Mouse (Mus musculus): ENCODE data around the gene Nmur1. TPM values are rescaled to one million over a fixed set of nuclear protein-coding genes. Genes with fewer than 3 reads are reported as not detected.

Gene Nmur1
- polyA plus RNA-seq, 1 experiment from 2014 or later: 0.61 TPM

- peaks cover 65% of the 10 kb centered on the region for H3K4me1 ChIP-seq
Measured at GRCm38 (mm10) chr1:86438501-86438900, 12.5 kb upstream of the Nmur1 start.

GRCm38 (mm10) chr1:86438014-86438319 lies 11.9 kb upstream of the Nmur1 start:
- H3K4me1 ChIP-seq: peaks cover 63% of the 10 kb centered on the region

More at GRCm38 (mm10) chr1:86438501-86438900, 12.5 kb upstream of the Nmur1 start:
- H3K36me3 ChIP-seq (replicated peaks): no peaks in the 10 kb centered on the region
- no peaks in the 10 kb centered on the region for H3K9me3 ChIP-seq
- H3K9ac ChIP-seq: no peak overlapping the region
- no peak overlapping the region for H3K4me2 ChIP-seq
- no peak overlapping the region for H3K27ac ChIP-seq
- no peak overlapping the region for H3K4me3 ChIP-seq
- H3K27me3 ChIP-seq (replicated peaks): no peaks in the 10 kb centered on the region
- no peak for ATAC-seq (replicated peaks)
- WGBS: 70% methylated on average over 2 of the region's 2 CpGs

GRCm38 (mm10) chr1:86437219-86438013 lies 11.4 kb upstream of the Nmur1 start:
- Histone ChIP-seq H3K4me3 (no peak overlapping the region), H3K27ac (no peak overlapping the region), H3K4me1 (peaks cover 59% of the 10 kb centered on the region), H3K9me3 (no peaks in the 10 kb centered on the region), H3K36me3 (replicated peaks) (no peaks in the 10 kb centered on the region), H3K27me3 (replicated peaks) (no peaks in the 10 kb centered on the region), H3K4me2 (no peak overlapping the region), H3K9ac (no peak overlapping the region)
- 67% methylated on average over 9 of the region's 9 CpGs for WGBS
- no peak for ATAC-seq (replicated peaks)

More at GRCm38 (mm10) chr1:86438014-86438319, 11.9 kb upstream of the Nmur1 start:
- Histone ChIP-seq H3K36me3 (replicated peaks) (no peaks in the 10 kb centered on the region), H3K27ac (no peak overlapping the region), H3K4me3 (no peak overlapping the region), H3K9me3 (no peaks in the 10 kb centered on the region), H3K27me3 (replicated peaks) (no peaks in the 10 kb centered on the region), H3K9ac (no peak overlapping the region), H3K4me2 (no peak overlapping the region)
- WGBS: 74% methylated on average over 6 of the region's 6 CpGs
- no peak for ATAC-seq (replicated peaks)

- Histone ChIP-seq H3K9ac (no peak overlapping the region), H3K9me3 (no peaks in the 10 kb centered on the region), H3K27ac (peak overlapping the region; percentile 99), H3K36me3 (replicated peaks) (no peaks in the 10 kb centered on the region), H3K4me1 (peaks cover 43% of the 10 kb centered on the region), H3K27me3 (replicated peaks) (no peaks in the 10 kb centered on the region), H3K4me3 (no peak overlapping the region), H3K4me2 (peak overlapping the region; percentile 91)
- 5% methylated on average over 13 of the region's 13 CpGs for WGBS
- peak; percentile 17 for ATAC-seq (replicated peaks)
Measured at GRCm38 (mm10) chr1:86435302-86435821, 9.3 kb upstream of the Nmur1 start.

- no peaks in the 10 kb centered on the region for H3K9me3 ChIP-seq
- WGBS: 2% methylated on average over 46 of the region's 46 CpGs
- H3K4me2 ChIP-seq: peak overlapping the region; percentile 91
- no peaks in the 10 kb centered on the region for H3K27me3 ChIP-seq (replicated peaks)
- H3K27ac ChIP-seq: peak overlapping the region; percentile 99
- H3K9ac ChIP-seq: peak overlapping the region; percentile 80
- H3K4me3 ChIP-seq: peak overlapping the region; percentile 49
- no peaks in the 10 kb centered on the region for H3K36me3 ChIP-seq (replicated peaks)
- H3K4me1 ChIP-seq: peaks cover 36% of the 10 kb centered on the region
- ATAC-seq (replicated peaks): peak; percentile 91
Measured at GRCm38 (mm10) chr1:86434439-86435201, 8.6 kb upstream of the Nmur1 start.

GRCm38 (mm10) chr1:86434001-86434400 lies 8.0 kb upstream of the Nmur1 start:
- under 1% methylated on average over 12 of the region's 12 CpGs for WGBS
- Histone ChIP-seq H3K4me1 (peaks cover 30% of the 10 kb centered on the region), H3K27me3 (replicated peaks) (no peaks in the 10 kb centered on the region)

GRCm38 (mm10) chr1:86433359-86433758 lies 7.3 kb upstream of the Nmur1 start:
- H3K9me3 ChIP-seq: no peaks in the 10 kb centered on the region
- H3K27ac ChIP-seq: peak overlapping the region; percentile 99
- 82% methylated on average over 7 of the region's 7 CpGs for WGBS
- peaks cover 30% of the 10 kb centered on the region for H3K4me1 ChIP-seq
- no peaks in the 10 kb centered on the region for H3K27me3 ChIP-seq (replicated peaks)
- H3K9ac ChIP-seq: no peak overlapping the region; the same call in 1 of the 2 replicates
- H3K4me2 ChIP-seq: 0 out of 2 replicates have a peak overlapping the region, but pooled peaks have one; percentile 91
- H3K36me3 ChIP-seq (replicated peaks): no peaks in the 10 kb centered on the region
- ATAC-seq (replicated peaks): no peak
- H3K4me3 ChIP-seq: no peak overlapping the region

More at GRCm38 (mm10) chr1:86434001-86434400, 8.0 kb upstream of the Nmur1 start:
- Histone ChIP-seq H3K4me3 (peak overlapping the region; percentile 49), H3K4me2 (peak overlapping the region; percentile 91), H3K9me3 (no peaks in the 10 kb centered on the region), H3K27ac (peak overlapping the region; percentile 99), H3K36me3 (replicated peaks) (no peaks in the 10 kb centered on the region), H3K9ac (peak overlapping the region; percentile 80)
- peak; percentile 57 for ATAC-seq (replicated peaks)

GRCm38 (mm10) chr1:86432778-86433177 lies 6.8 kb upstream of the Nmur1 start:
- ATAC-seq (replicated peaks): no peak
- peaks cover 30% of the 10 kb centered on the region for H3K4me1 ChIP-seq
- no peak overlapping the region for H3K4me3 ChIP-seq
- no peaks in the 10 kb centered on the region for H3K36me3 ChIP-seq (replicated peaks)
- no peak overlapping the region for H3K9ac ChIP-seq
- peak overlapping the region; percentile 99; the same call in 1 of the 2 replicates for H3K27ac ChIP-seq
- WGBS: 82% methylated on average over 4 of the region's 4 CpGs
- no peaks in the 10 kb centered on the region for H3K9me3 ChIP-seq
- no peaks in the 10 kb centered on the region for H3K27me3 ChIP-seq (replicated peaks)
- no peak overlapping the region for H3K4me2 ChIP-seq

GRCm38 (mm10) chr1:86430056-86430455 lies 4.0 kb upstream of the Nmur1 start:
- no peaks in the 10 kb centered on the region for H3K36me3 ChIP-seq (replicated peaks)

GRCm38 (mm10) chr1:86424835-86425547 lies 1.0 kb downstream of the Nmur1 start:
- Histone ChIP-seq H3K4me1 (peaks cover 14% of the 10 kb centered on the region), H3K27ac (peak overlapping the region; percentile 73), H3K9me3 (no peaks in the 10 kb centered on the region), H3K36me3 (replicated peaks) (no peaks in the 10 kb centered on the region), H3K4me2 (no peak overlapping the region), H3K27me3 (replicated peaks) (no peaks in the 10 kb centered on the region), H3K4me3 (no peak overlapping the region), H3K9ac (no peak overlapping the region)
- peak; percentile 41; the same call in 1 of the 2 replicates for ATAC-seq (replicated peaks)
- 11% methylated on average over 11 of the region's 11 CpGs for WGBS

More at GRCm38 (mm10) chr1:86430056-86430455, 4.0 kb upstream of the Nmur1 start:
- no peak overlapping the region for H3K27ac ChIP-seq
- no peak overlapping the region for H3K4me2 ChIP-seq
- no peaks in the 10 kb centered on the region for H3K27me3 ChIP-seq (replicated peaks)
- ATAC-seq (replicated peaks): no peak
- H3K4me1 ChIP-seq: peaks cover 18% of the 10 kb centered on the region
- 41% methylated on average over 2 of the region's 2 CpGs for WGBS
- H3K9me3 ChIP-seq: no peaks in the 10 kb centered on the region
- no peak overlapping the region for H3K4me3 ChIP-seq
- no peak overlapping the region for H3K9ac ChIP-seq

- Histone ChIP-seq H3K27me3 (replicated peaks) (no peaks in the 10 kb centered on the region), H3K27ac (no peak overlapping the region), H3K4me1 (peaks cover 14% of the 10 kb centered on the region), H3K36me3 (replicated peaks) (no peaks in the 10 kb centered on the region), H3K4me3 (no peak overlapping the region), H3K9ac (no peak overlapping the region), H3K9me3 (no peaks in the 10 kb centered on the region), H3K4me2 (no peak overlapping the region)
- 61% methylated on average over 1 of the region's 1 CpGs for WGBS
- no peak for ATAC-seq (replicated peaks)
Measured at GRCm38 (mm10) chr1:86424336-86424735, 1.7 kb downstream of the Nmur1 start.

- no peaks in the 10 kb centered on the region for H3K9me3 ChIP-seq
- H3K4me1 ChIP-seq: peaks cover 14% of the 10 kb centered on the region
- 77% methylated on average over 5 of the region's 5 CpGs for WGBS
- no peaks in the 10 kb centered on the region for H3K27me3 ChIP-seq (replicated peaks)
- no peak overlapping the region for H3K9ac ChIP-seq
- H3K4me2 ChIP-seq: no peak overlapping the region
- H3K4me3 ChIP-seq: no peak overlapping the region
- H3K27ac ChIP-seq: no peak overlapping the region
- no peak for ATAC-seq (replicated peaks)
- no peaks in the 10 kb centered on the region for H3K36me3 ChIP-seq (replicated peaks)
Measured at GRCm38 (mm10) chr1:86423879-86424278, 2.1 kb downstream of the Nmur1 start.

All from midbrain, embryonic 15.5 days (tissue).